Mouse (Mus musculus) small intestine, adult 2 months (tissue): ENCODE data around the gene Map3k3.

Experiments
- CTCF ChIP-seq: fragments of 200-500 bp; IDR thresholded peaks from 2 replicates; pipeline ENCODE4 v1.5.1; 2012; ENCODE audit warnings: low read depth, mild to moderate bottlenecking, control low read depth, inconsistent platforms, low read length, moderate library complexity, mixed read lengths; ENCODE audit not compliant: insufficient replicate concordance, insufficient read length; ENCODE audit errors: extremely low read depth
- POLR2A ChIP-seq: fragments of 200-500 bp; IDR thresholded peaks from 2 replicates; pipeline ENCODE4 v1.6.1; 2012; ENCODE audit warnings: low read depth, mild to moderate bottlenecking, control low read depth, inconsistent platforms, low read length, moderate library complexity

DNA sequence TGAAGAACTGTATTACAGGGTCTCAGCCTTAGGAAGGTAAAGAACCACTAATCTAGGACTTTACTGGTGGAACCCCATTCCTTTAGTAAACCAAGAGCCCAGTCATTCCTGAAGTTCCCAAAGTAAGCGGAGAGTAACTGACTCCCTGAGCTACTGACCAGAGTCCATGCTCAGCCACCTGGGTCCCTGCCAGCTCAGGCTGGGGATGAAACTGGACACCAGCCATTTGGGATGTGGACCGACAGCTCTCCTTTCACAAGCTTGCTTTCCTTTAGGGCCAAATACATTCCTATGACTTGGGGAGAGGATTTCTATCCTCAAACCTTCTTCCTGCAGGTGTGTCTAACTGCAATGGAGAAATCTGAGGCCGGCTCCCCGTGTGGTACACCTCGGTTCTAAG is 90.0 kb downstream of the Map3k3 start:
- TF ChIP-seq POLR2A (no peak), CTCF (no peak)
